Mouse (Mus musculus) stomach, embryonic 14.5 days (tissue): ENCODE measurements around the gene Ceacam16. TPM values are rescaled to one million over a fixed set of nuclear protein-coding genes. Genes with fewer than 3 reads are reported as not detected.

Experiments used
- ATAC-seq: fragments of 200-750 bp; cut with Nextera tagmentation; 2 replicates; pipeline ENCODE4 v1.8.0; 2017; ENCODE audit warnings: low read depth, moderate TSS enrichment; ENCODE audit not compliant: insufficient number of reproducible peaks, insufficient read depth, low FRiP score
- H3K27ac ChIP-seq: fragments of 300-500 bp; sonication (generic); 2 replicates; pipeline ENCODE4 v1.5.1; 2014; ENCODE audit warnings: mild to moderate bottlenecking, low read length, moderate library complexity, mixed read lengths
- H3K27me3 ChIP-seq: fragments of 300-500 bp; sonication (generic); 2 replicates; pipeline ENCODE4 v1.6.1; 2014; ENCODE audit warnings: low read length, control low read depth, mixed read lengths; ENCODE audit not compliant: control insufficient read depth, insufficient read depth
- H3K36me3 ChIP-seq: fragments of 300-500 bp; sonication (generic); 2 replicates; pipeline ENCODE4 v1.6.1; 2014; ENCODE audit warnings: mild to moderate bottlenecking, control low read depth, low read length, moderate library complexity, mixed read lengths; ENCODE audit not compliant: control insufficient read depth, insufficient read depth
- H3K4me1 ChIP-seq: fragments of 300-500 bp; sonication (generic); 2 replicates; pipeline ENCODE4 v1.6.1; 2014; ENCODE audit warnings: low read length, control low read depth, mixed read lengths; ENCODE audit not compliant: control insufficient read depth, insufficient read depth
- H3K4me2 ChIP-seq: fragments of 300-500 bp; sonication (generic); replicated peaks from 2 replicates; pipeline ENCODE4 v1.6.1; 2014; ENCODE audit warnings: low read depth, low read length, control low read depth
- H3K4me3 ChIP-seq: fragments of 300-500 bp; sonication (generic); 2 replicates; pipeline ENCODE4 v1.5.1; 2014; ENCODE audit warnings: low read depth, low read length, control low read depth
- H3K9ac ChIP-seq: fragments of 300-500 bp; sonication (generic); replicated peaks from 2 replicates; pipeline ENCODE4 v1.6.1; 2014; ENCODE audit warnings: low read depth, mild to moderate bottlenecking, control low read depth, low read length, moderate library complexity, mixed read lengths
- H3K9me3 ChIP-seq: fragments of 300-500 bp; sonication (generic); 2 replicates; pipeline ENCODE4 v1.6.1; 2016; ENCODE audit warnings: low read depth, low read length, control low read depth; ENCODE audit not compliant: control insufficient read depth
- WGBS: fragments of 180-500 bp; shearing (Covaris S2); extraction: QIAGEN DNeasy Blood & Tissue Kit; methylation state at CpG from one replicate; pipeline ENCODE4 v1.1.7; 2014; 5-methylcytosine and 5-hydroxymethylcytosine counted together
- polyA plus RNA-seq: library from polyadenylated mRNA; unstranded; fragments of >200 nt; fragmentation: Nextera tagmentation; extraction: Ambion mirVana; gene quantifications from 2 replicates; pipeline ENCODE4 v1.2.1, GENCODE M21; 2014

Gene Ceacam16
- polyA plus RNA-seq, 1 experiment from 2014 or later, result not detected

- Histone ChIP-seq H3K4me1 (no peaks in the 10 kb centered on the region), H3K27me3 (no peaks in the 10 kb centered on the region), H3K36me3 (no peaks in the 10 kb centered on the region), H3K27ac (no peak overlapping the region), H3K4me2 (no peak overlapping the region), H3K9me3 (no peaks in the 10 kb centered on the region), H3K9ac (no peak overlapping the region), H3K4me3 (no peak overlapping the region)
- 59% methylated on average over 3 of the region's 3 CpGs for WGBS
- ATAC-seq, result no peak
These were observed 24.3 kb downstream of the Ceacam16 start for GRCm38 (mm10) chr7:19836843-19837242.

DNA sequence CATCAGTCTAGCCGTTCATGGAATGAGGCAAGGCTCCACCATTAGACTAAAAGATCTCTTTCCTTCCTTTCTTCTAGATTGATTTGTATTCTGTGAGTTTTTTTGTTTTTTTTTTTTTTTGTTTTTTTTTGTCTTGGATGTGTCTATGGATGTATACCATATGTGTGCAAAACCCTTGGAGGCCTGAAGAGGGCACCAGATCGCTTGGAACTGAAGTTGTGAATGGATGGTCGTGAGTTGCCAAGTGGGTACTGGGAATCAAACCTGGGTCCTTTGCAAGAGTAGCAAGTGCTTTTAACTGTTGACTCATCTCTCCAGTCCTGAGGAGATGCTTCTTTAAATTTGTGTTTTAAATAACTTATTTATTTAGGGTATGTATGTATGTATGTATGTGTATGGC is 27.0 kb downstream of the Ceacam16 start:
- no peak for ATAC-seq
- no peak overlapping the region for H3K4me3 ChIP-seq
- peaks cover 11% of the 10 kb centered on the region; the same call in 1 of the 2 replicates for H3K4me1 ChIP-seq
- no peak overlapping the region for H3K9ac ChIP-seq
- H3K4me2 ChIP-seq, result no peak overlapping the region
- 60% methylated on average over 3 of the region's 3 CpGs for WGBS
- no peaks in the 10 kb centered on the region for H3K9me3 ChIP-seq
- H3K36me3 ChIP-seq, result no peaks in the 10 kb centered on the region
- H3K27ac ChIP-seq, result no peak overlapping the region
- no peaks in the 10 kb centered on the region for H3K27me3 ChIP-seq

- H3K27me3 ChIP-seq, result no peaks in the 10 kb centered on the region
- H3K9ac ChIP-seq, result no peak overlapping the region
- peak; percentile 57 for ATAC-seq
- WGBS, result 42% methylated on average over 9 of the region's 9 CpGs
- H3K27ac ChIP-seq, result no peak overlapping the region
- H3K9me3 ChIP-seq, result no peaks in the 10 kb centered on the region
- H3K36me3 ChIP-seq, result no peaks in the 10 kb centered on the region
- peaks cover 14% of the 10 kb centered on the region; the same call in 1 of the 2 replicates for H3K4me1 ChIP-seq
- H3K4me2 ChIP-seq, result no peak overlapping the region
- H3K4me3 ChIP-seq, result no peak overlapping the region
These were observed 29.3 kb downstream of the Ceacam16 start for GRCm38 (mm10) chr7:19831837-19832236.

- Histone ChIP-seq H3K9ac (no peak overlapping the region), H3K27ac (peak overlapping the region; percentile 21; the same call in 1 of the 2 replicates)
- peak; percentile 73 for ATAC-seq
These were observed 30.4 kb downstream of the Ceacam16 start for GRCm38 (mm10) chr7:19830682-19831156.

DNA sequence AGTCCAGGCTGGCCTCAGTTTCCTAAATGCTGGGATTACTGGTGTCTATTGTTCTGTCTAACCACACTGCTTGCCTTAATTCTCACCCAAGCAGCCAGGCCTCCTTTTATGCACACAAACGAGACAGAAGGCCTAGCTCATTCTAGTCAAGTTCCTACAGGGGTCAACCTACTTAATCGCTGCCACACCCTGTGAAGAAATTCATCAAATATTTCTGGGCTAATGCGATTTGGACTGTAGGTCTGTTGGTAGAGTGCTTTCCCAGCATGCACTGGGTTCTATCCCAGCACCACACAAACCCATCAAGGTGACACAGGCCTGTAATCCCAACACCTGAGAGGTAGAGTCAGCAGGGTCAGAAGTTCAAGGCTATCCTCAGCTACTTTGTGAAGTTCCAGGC is 31.4 kb downstream of the Ceacam16 start:
- H3K4me2 ChIP-seq, result no peak overlapping the region
- H3K4me3 ChIP-seq, result no peak overlapping the region
- H3K9me3 ChIP-seq, result no peaks in the 10 kb centered on the region
- H3K27me3 ChIP-seq, result no peaks in the 10 kb centered on the region
- H3K4me1 ChIP-seq, result peaks cover 17% of the 10 kb centered on the region; the same call in 1 of the 2 replicates
- H3K36me3 ChIP-seq, result no peaks in the 10 kb centered on the region
- WGBS, result 72% methylated on average over 3 of the region's 3 CpGs
- no peak overlapping the region for H3K27ac ChIP-seq
- ATAC-seq, result no peak
- no peak overlapping the region for H3K9ac ChIP-seq

More at GRCm38 (mm10) chr7:19830682-19831156, 30.4 kb downstream of the Ceacam16 start:
- Histone ChIP-seq H3K4me3 (no peak overlapping the region), H3K36me3 (no peaks in the 10 kb centered on the region), H3K27me3 (no peaks in the 10 kb centered on the region), H3K9me3 (no peaks in the 10 kb centered on the region), H3K4me2 (no peak overlapping the region), H3K4me1 (peaks cover 17% of the 10 kb centered on the region; the same call in 1 of the 2 replicates)
- 22% methylated on average over 13 of the region's 13 CpGs for WGBS

GRCm38 (mm10) chr7:19826756-19827155 is 34.3 kb downstream of the Ceacam16 start:
- WGBS, result 39% methylated on average over 6 of the region's 6 CpGs
- Histone ChIP-seq H3K4me1 (peaks cover 41% of the 10 kb centered on the region), H3K9me3 (no peaks in the 10 kb centered on the region), H3K27me3 (no peaks in the 10 kb centered on the region), H3K4me3 (no peak overlapping the region), H3K4me2 (no peak overlapping the region), H3K36me3 (no peaks in the 10 kb centered on the region), H3K27ac (no peak overlapping the region), H3K9ac (no peak overlapping the region)
- ATAC-seq, result no peak

GRCm38 (mm10) chr7:19824182-19824973 is 36.7 kb downstream of the Ceacam16 start:
- H3K36me3 ChIP-seq, result no peaks in the 10 kb centered on the region
- 0 out of 2 replicates have a peak overlapping the region, but pooled peaks have one; percentile 1 for H3K4me3 ChIP-seq
- WGBS, result 19% methylated on average over 25 of the region's 26 CpGs

GRCm38 (mm10) chr7:19823256-19824181 is 37.6 kb downstream of the Ceacam16 start:
- Histone ChIP-seq H3K4me3 (no peak overlapping the region), H3K27ac (peak overlapping the region; percentile 91), H3K36me3 (no peaks in the 10 kb centered on the region), H3K27me3 (no peaks in the 10 kb centered on the region), H3K9ac (no peak overlapping the region), H3K9me3 (no peaks in the 10 kb centered on the region; the same call in 1 of the 2 replicates), H3K4me2 (peak overlapping the region; percentile 87), H3K4me1 (peaks cover 30% of the 10 kb centered on the region)
- WGBS, result 25% methylated on average over 16 of the region's 16 CpGs
- peak; percentile 28; the same call in 1 of the 2 replicates for ATAC-seq

More at GRCm38 (mm10) chr7:19824182-19824973, 36.7 kb downstream of the Ceacam16 start:
- Histone ChIP-seq H3K27me3 (no peaks in the 10 kb centered on the region), H3K27ac (peak overlapping the region; percentile 91), H3K4me1 (peaks cover 29% of the 10 kb centered on the region), H3K4me2 (peak overlapping the region; percentile 30), H3K9ac (no peak overlapping the region), H3K9me3 (no peaks in the 10 kb centered on the region; the same call in 1 of the 2 replicates)
- ATAC-seq, result peak; percentile 91
